15 mouse cellular contexts compared by ENCODE assay signal in the genomic region with DNA sequence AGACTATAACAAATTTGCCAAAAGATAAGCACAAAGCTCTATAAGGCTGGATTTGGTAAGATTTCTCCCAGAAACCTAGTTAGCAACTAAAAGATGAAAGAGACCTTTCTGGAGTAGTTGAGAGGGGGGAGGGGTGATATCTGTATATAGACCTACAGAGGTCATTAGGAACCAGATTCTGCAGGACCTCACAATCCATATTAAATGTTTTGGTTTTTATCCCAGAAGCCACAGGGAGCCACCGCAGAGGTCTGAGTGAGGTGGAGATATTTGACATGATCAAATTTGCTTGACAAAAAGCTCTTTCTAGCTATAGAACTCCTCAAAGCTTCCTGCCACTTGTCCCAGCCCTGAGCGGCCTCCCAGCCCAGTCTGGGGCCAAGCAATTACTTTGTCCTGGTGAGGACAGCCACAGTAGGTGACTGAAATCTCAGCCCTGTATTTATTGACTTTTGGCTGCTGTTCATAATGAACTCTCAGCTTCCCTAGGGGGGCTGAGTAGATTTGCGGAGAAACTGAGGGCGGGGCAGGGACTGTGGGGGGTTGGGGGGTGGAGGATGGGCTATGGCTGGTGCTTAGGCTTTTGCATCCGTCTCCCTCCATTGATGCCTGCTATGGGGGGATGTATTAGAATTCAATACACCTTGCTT.
DNase-seq lines count a peak whose midpoint lies in the region; ATAC-seq and TF ChIP-seq lines count a peak whose summit lies in the region.
"Had no signal": no experiment of that assay in that cellular context is flagged by ENCODE, and none has a peak within 500 bp of the region (broad histone marks: within the 10 kb centered on the region; RNA-seq: fewer than 3 reads in every experiment).

No protein-coding gene starts in this region.

- no peak overlapping the region for H3K4me3 ChIP-seq in limb, embryonic 12.5 days (replicated peaks)
- no peak overlapping the region for H3K4me3 ChIP-seq in limb, embryonic 10.5 days
- H3K4me3 ChIP-seq in forebrain, embryonic 14.5 days (ENCODE audit: low read depth, low read length) = no peak overlapping the region
- no peak overlapping the region for H3K4me3 ChIP-seq in hindbrain, postnatal 0 days (ENCODE audit: low read length)
- no peak overlapping the region for H3K4me3 ChIP-seq in neural tube, embryonic 13.5 days
- H3K4me3 ChIP-seq: erythroblast, embryonic 14.5 days; gastrocnemius, adult 2 months; megakaryocyte, embryonic 14.5 days had no signal

- H3K36me3 ChIP-seq in limb, embryonic 12.5 days = no peaks in the 10 kb centered on the region
- no peaks in the 10 kb centered on the region for H3K36me3 ChIP-seq in limb, embryonic 10.5 days
- H3K36me3 ChIP-seq in forebrain, embryonic 14.5 days (ENCODE audit: control insufficient read depth, insufficient read depth, low read length) = no peaks in the 10 kb centered on the region
- no peaks in the 10 kb centered on the region for H3K36me3 ChIP-seq in hindbrain, postnatal 0 days (ENCODE audit: insufficient read depth, low read length)
- H3K36me3 ChIP-seq in neural tube, embryonic 13.5 days = no peaks in the 10 kb centered on the region

- TF ChIP-seq CTCF in hindbrain, postnatal 0 days (IDR thresholded peaks at IDR 0.05; ENCODE audit: low read depth) = no peak

- H3K9me3 ChIP-seq in limb, embryonic 12.5 days = no peaks in the 10 kb centered on the region
- no peaks in the 10 kb centered on the region for H3K9me3 ChIP-seq in limb, embryonic 10.5 days (replicated peaks)
- no peaks in the 10 kb centered on the region for H3K9me3 ChIP-seq in forebrain, embryonic 14.5 days (replicated peaks; ENCODE audit: control insufficient read depth, low read length)
- no peaks in the 10 kb centered on the region for H3K9me3 ChIP-seq in hindbrain, postnatal 0 days (ENCODE audit: low read length)
- H3K9me3 ChIP-seq in neural tube, embryonic 13.5 days = no peaks in the 10 kb centered on the region
- H3K9me3 ChIP-seq: megakaryocyte, embryonic 14.5 days had no signal

- H3K4me1 ChIP-seq in limb, embryonic 12.5 days (replicated peaks) = 0 out of 2 replicates have a peak, but pooled peaks cover 3% of the 10 kb centered on the region
- H3K4me1 ChIP-seq in limb, embryonic 10.5 days = no peaks in the 10 kb centered on the region
- H3K4me1 ChIP-seq in forebrain, embryonic 14.5 days (ENCODE audit: control insufficient read depth, insufficient read depth, low read length) = no peaks in the 10 kb centered on the region; the same call in 1 of the 2 replicates
- H3K4me1 ChIP-seq in hindbrain, postnatal 0 days (ENCODE audit: insufficient read depth, low read length) = no peaks in the 10 kb centered on the region
- H3K4me1 ChIP-seq in neural tube, embryonic 13.5 days (replicated peaks) = peaks cover 13% of the 10 kb centered on the region
- H3K4me1 ChIP-seq: megakaryocyte, embryonic 14.5 days had no signal

- peak; percentile 37; the same call in 1 of the 2 replicates for ATAC-seq in limb, embryonic 12.5 days (ENCODE audit: insufficient number of reproducible peaks, insufficient read depth, low FRiP score, low TSS enrichment, low read depth)
- peak; percentile 62 for ATAC-seq in forebrain, embryonic 14.5 days
- ATAC-seq in hindbrain, postnatal 0 days = peak; percentile 29; the same call in 1 of the 2 replicates
- peak; percentile 67 for ATAC-seq in neural tube, embryonic 13.5 days (ENCODE audit: low read depth)

- no peak for DNase-seq in limb, embryonic 10.5 days (ENCODE audit: low spot score)
- peak; percentile 50 for DNase-seq in forebrain, embryonic 14.5 days (ENCODE audit: low spot score)
- peak; percentile 12 for DNase-seq in hindbrain, postnatal 0 days (ENCODE audit: low spot score)
- DNase-seq in left cerebral cortex, postnatal 10 days (ENCODE audit: extremely low spot score in 1 of 2, low spot score in 2 of 2) = no peak
- no peak for DNase-seq in spleen, adult 18-20 months
- no peak for DNase-seq in urinary bladder, adult 2 months (ENCODE audit: low spot score)
- DNase-seq: adrenal gland, postnatal 36 days; gastrocnemius, adult 2 months; lung, adult 2 months had no signal

- H3K27ac ChIP-seq in limb, embryonic 12.5 days = no peak overlapping the region
- H3K27ac ChIP-seq in limb, embryonic 10.5 days = no peak overlapping the region
- no peak overlapping the region for H3K27ac ChIP-seq in forebrain, embryonic 14.5 days (ENCODE audit: low read depth, low read length)
- H3K27ac ChIP-seq in hindbrain, postnatal 0 days = no peak overlapping the region
- H3K27ac ChIP-seq in neural tube, embryonic 13.5 days (replicated peaks) = no peak overlapping the region
- H3K27ac ChIP-seq: gastrocnemius, adult 2 months; kidney, postnatal 0 days had no signal

- intact Hi-C loops in left cerebral cortex, postnatal 10 days (cut with DNase I) = no loop called here

- no peak overlapping the region for H3K9ac ChIP-seq in limb, embryonic 12.5 days (replicated peaks)
- H3K9ac ChIP-seq in forebrain, embryonic 14.5 days (ENCODE audit: low read length) = no peak overlapping the region
- H3K9ac ChIP-seq in hindbrain, postnatal 0 days (replicated peaks; ENCODE audit: low read length) = no peak overlapping the region
- no peak overlapping the region for H3K9ac ChIP-seq in neural tube, embryonic 13.5 days

- H3K27me3 ChIP-seq in limb, embryonic 12.5 days = no peaks in the 10 kb centered on the region
- H3K27me3 ChIP-seq in limb, embryonic 10.5 days (ENCODE audit: low read depth, poor library complexity, severe bottlenecking) = no peaks in the 10 kb centered on the region
- no peaks in the 10 kb centered on the region for H3K27me3 ChIP-seq in forebrain, embryonic 14.5 days (replicated peaks; ENCODE audit: control insufficient read depth, insufficient read depth, low read length)
- no peaks in the 10 kb centered on the region for H3K27me3 ChIP-seq in hindbrain, postnatal 0 days (ENCODE audit: insufficient read depth, low read length)
- no peaks in the 10 kb centered on the region for H3K27me3 ChIP-seq in neural tube, embryonic 13.5 days
- H3K27me3 ChIP-seq: megakaryocyte, embryonic 14.5 days had no signal

- 9% methylated on average over 5 of the region's 5 CpGs for WGBS in limb, embryonic 12.5 days
- 6% methylated on average over 5 of the region's 5 CpGs for WGBS in limb, embryonic 10.5 days
- WGBS in forebrain, embryonic 14.5 days = 0% methylated on average over 5 of the region's 5 CpGs
- WGBS in hindbrain, postnatal 0 days = 3% methylated on average over 5 of the region's 5 CpGs
- WGBS in neural tube, embryonic 13.5 days = 5% methylated on average over 5 of the region's 5 CpGs

- no peak overlapping the region for H3K4me2 ChIP-seq in limb, embryonic 12.5 days
- H3K4me2 ChIP-seq in forebrain, embryonic 14.5 days (ENCODE audit: low read length) = no peak overlapping the region
- no peak overlapping the region for H3K4me2 ChIP-seq in hindbrain, postnatal 0 days (ENCODE audit: low read depth, low read length)
- H3K4me2 ChIP-seq in neural tube, embryonic 13.5 days = no peak overlapping the region
- H3K4me2 ChIP-seq: heart, embryonic 11.5 days had no signal

Comparison
In these comparisons a context has a peak if more than half of its experiments do, and no peak if none do; other contexts are left out.
1. DNase-seq: peak in forebrain, embryonic 14.5 days (single experiment) and hindbrain, postnatal 0 days (single experiment); none in limb, embryonic 10.5 days (single experiment), left cerebral cortex, postnatal 10 days (0 of 2), spleen, adult 18-20 months (0 of 2) and urinary bladder, adult 2 months (single experiment).
2. Peak in every context shown above with its lines, with median percentiles within 50 percentile points of each other: ATAC-seq.